Mouse (Mus musculus): ENCODE data around the gene Actr1b.

DNA sequence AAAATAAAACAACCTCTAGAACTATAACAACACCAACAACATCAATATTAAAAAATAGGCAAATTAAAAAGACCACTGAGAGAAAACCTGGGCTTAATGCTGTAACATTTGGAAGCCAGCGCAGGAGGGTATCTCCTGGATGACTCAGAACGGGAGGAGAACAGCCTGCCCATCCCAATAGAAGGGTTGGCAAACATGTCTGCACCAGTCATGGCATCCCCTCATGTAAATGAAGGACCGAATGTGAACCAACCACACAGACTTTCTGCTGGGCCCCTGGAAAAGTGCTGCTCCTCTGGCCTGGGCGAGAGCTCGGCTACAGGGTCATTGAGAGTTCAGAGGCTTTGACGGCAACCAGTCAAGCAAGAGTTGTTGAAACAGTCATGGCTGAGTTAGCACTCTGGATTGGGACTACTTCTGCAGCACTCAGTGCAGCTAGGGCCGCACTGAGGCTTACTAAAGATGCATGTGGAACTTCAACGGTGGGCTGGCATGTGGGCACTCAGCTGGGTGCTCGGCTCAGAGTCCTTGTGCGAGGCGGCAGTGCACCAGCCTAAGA, 49.0 kb downstream of the Actr1b start:
- TF ChIP-seq ZNF384 (IDR thresholded peaks at IDR 0.05; ENCODE audit: low read depth, low read length) (no peak), HCFC1 (IDR thresholded peaks at IDR 0.05; ENCODE audit: borderline replicate concordance, insufficient read depth, low read length) (no peak), CHD2 (IDR thresholded peaks at IDR 0.05; ENCODE audit: low read depth, low read length) (no peak), MAFK (IDR thresholded peaks at IDR 0.05; ENCODE audit: insufficient read depth, low read depth, low read length) (no peak), ZC3H11A (IDR thresholded peaks at IDR 0.05; ENCODE audit: borderline replicate concordance, low read depth, low read length) (no peak)

All from ES-E14 (cell line).